Mouse (Mus musculus) embryonic facial prominence, embryonic 14.5 days (tissue): ENCODE data around the gene Mllt1. TPM values are rescaled to one million over a fixed set of nuclear protein-coding genes. Genes with fewer than 3 reads are reported as not detected.
A peak's percentile ranks its signal among the peaks of the same experiment; 100 is the strongest.

ENCODE experiments used
- ATAC-seq: fragments of 200-750 bp; cut with Nextera tagmentation; 2 replicates; pipeline ENCODE4 v1.8.0; 2017; ENCODE audit warnings: low read depth, moderate number of reproducible peaks, moderate TSS enrichment
- DNase-seq: peaks from one replicate; pipeline ENCODE4 v3.0.0-alpha.2; 2015; ENCODE audit warnings: low spot score
- H3K27ac ChIP-seq: fragments of 300-500 bp; sonication (generic); replicated peaks from 2 replicates; pipeline ENCODE4 v1.5.1; 2014; ENCODE audit warnings: low read depth, mild to moderate bottlenecking, low read length, moderate library complexity
- H3K27me3 ChIP-seq: fragments of 300-500 bp; sonication (generic); replicated peaks from 2 replicates; pipeline ENCODE4 v1.6.1; 2014; ENCODE audit warnings: low read length; ENCODE audit not compliant: control insufficient read depth, insufficient read depth
- H3K36me3 ChIP-seq: fragments of 300-500 bp; sonication (generic); 2 replicates; pipeline ENCODE4 v1.6.1; 2014; ENCODE audit warnings: low read length, mixed read lengths; ENCODE audit not compliant: control insufficient read depth, insufficient read depth
- H3K4me1 ChIP-seq: fragments of 300-500 bp; sonication (generic); 2 replicates; pipeline ENCODE4 v1.6.1; 2014; ENCODE audit warnings: antibody characterized with exemption, low read length; ENCODE audit not compliant: control insufficient read depth, insufficient read depth
- H3K4me2 ChIP-seq: fragments of 300-500 bp; sonication (generic); 2 replicates; pipeline ENCODE4 v1.6.1; 2014; ENCODE audit warnings: low read depth, mild to moderate bottlenecking, low read length, moderate library complexity, mixed read lengths
- H3K4me3 ChIP-seq: fragments of 300-500 bp; sonication (generic); 2 replicates; pipeline ENCODE4 v1.5.1; 2014; ENCODE audit warnings: low read depth, mild to moderate bottlenecking, low read length
- H3K9ac ChIP-seq: fragments of 300-500 bp; sonication (generic); 2 replicates; pipeline ENCODE4 v1.6.1; 2014; ENCODE audit warnings: low read depth, mild to moderate bottlenecking, low read length, moderate library complexity, mixed read lengths
- H3K9me3 ChIP-seq: fragments of 300-500 bp; sonication (generic); 2 replicates; pipeline ENCODE4 v1.6.1; 2016; ENCODE audit warnings: low read length; ENCODE audit not compliant: control insufficient read depth
- WGBS: fragments of 180-500 bp; shearing (Covaris S2); extraction: QIAGEN DNeasy Blood & Tissue Kit; methylation state at CpG from one replicate; pipeline ENCODE4 v1.1.7; 2014; 5-methylcytosine and 5-hydroxymethylcytosine counted together
- polyA plus RNA-seq: library from polyadenylated mRNA; unstranded; fragments of >200 nt; fragmentation: Nextera tagmentation; extraction: Ambion mirVana; gene quantifications from 2 replicates; pipeline ENCODE4 v1.2.1, GENCODE M21; 2014

Gene Mllt1
- polyA plus RNA-seq, 1 experiment from 2014 or later: 24.7 TPM

GRCm38 (mm10) chr17:56870287-56870953 is 64.8 kb downstream of the Mllt1 start:
- Histone ChIP-seq H3K4me1 (no peaks in the 10 kb centered on the region), H3K9me3 (peaks cover 11% of the 10 kb centered on the region), H3K36me3 (no peaks in the 10 kb centered on the region), H3K4me3 (no peak overlapping the region), H3K9ac (no peak overlapping the region), H3K27me3 (no peaks in the 10 kb centered on the region), H3K27ac (no peak overlapping the region), H3K4me2 (no peak overlapping the region)
- ATAC-seq (no peak), DNase-seq (no peak)
- WGBS: 73% methylated on average over 15 of the region's 15 CpGs

DNA sequence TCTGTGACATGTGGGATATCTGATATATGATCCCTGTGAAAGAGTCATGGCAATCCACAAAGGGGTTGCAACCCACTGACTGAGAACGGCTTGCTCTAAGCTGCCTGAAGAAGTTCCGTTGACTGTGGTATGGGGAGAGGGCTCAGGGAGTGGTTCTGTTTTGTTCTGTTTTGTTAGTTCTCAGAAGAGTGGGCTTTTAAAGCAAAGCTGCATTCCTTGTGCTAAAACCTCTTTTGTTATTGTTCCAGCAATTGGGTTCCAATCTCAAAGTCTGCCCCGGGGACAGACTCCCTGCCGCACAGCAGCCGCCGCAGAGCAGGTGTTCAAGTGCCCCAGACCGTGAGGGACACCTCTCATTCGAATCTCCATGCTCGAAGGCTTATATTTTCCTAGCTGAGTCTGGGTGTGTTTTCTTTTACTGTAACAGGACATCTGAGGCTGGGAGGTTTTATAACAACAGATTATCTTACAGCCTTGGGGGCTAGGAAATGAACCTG is 65.7 kb downstream of the Mllt1 start:
- ATAC-seq: no peak
- Histone ChIP-seq H3K4me2 (no peak overlapping the region), H3K9ac (no peak overlapping the region), H3K27me3 (no peaks in the 10 kb centered on the region), H3K27ac (no peak overlapping the region), H3K4me1 (no peaks in the 10 kb centered on the region), H3K4me3 (no peak overlapping the region), H3K9me3 (peaks cover 11% of the 10 kb centered on the region), H3K36me3 (no peaks in the 10 kb centered on the region)
- 46% methylated on average over 9 of the region's 9 CpGs for WGBS
- no peak for DNase-seq

GRCm38 (mm10) chr17:56866071-56866470 is 69.1 kb downstream of the Mllt1 start:
- DNase-seq (no peak), ATAC-seq (no peak)
- H3K27me3 ChIP-seq: no peaks in the 10 kb centered on the region
- no peak overlapping the region for H3K27ac ChIP-seq
- no peaks in the 10 kb centered on the region for H3K36me3 ChIP-seq
- no peak overlapping the region for H3K4me2 ChIP-seq
- H3K9me3 ChIP-seq: peaks cover 11% of the 10 kb centered on the region
- H3K4me1 ChIP-seq: no peaks in the 10 kb centered on the region
- WGBS: 76% methylated on average over 7 of the region's 7 CpGs
- no peak overlapping the region for H3K4me3 ChIP-seq
- H3K9ac ChIP-seq: no peak overlapping the region

GRCm38 (mm10) chr17:56861197-56861596 is 74.0 kb downstream of the Mllt1 start:
- H3K9ac ChIP-seq: no peak overlapping the region
- H3K4me3 ChIP-seq: no peak overlapping the region
- ATAC-seq (no peak), DNase-seq (no peak)
- no peaks in the 10 kb centered on the region for H3K4me1 ChIP-seq
- WGBS: 49% methylated on average over 3 of the region's 3 CpGs
- no peak overlapping the region for H3K4me2 ChIP-seq
- H3K9me3 ChIP-seq: no peaks in the 10 kb centered on the region
- H3K27me3 ChIP-seq: no peaks in the 10 kb centered on the region
- no peak overlapping the region for H3K27ac ChIP-seq
- no peaks in the 10 kb centered on the region for H3K36me3 ChIP-seq

- DNase-seq (peak; percentile 51), ATAC-seq (peak; percentile 48; the same call in 1 of the 2 replicates)
- Histone ChIP-seq H3K4me3 (no peak overlapping the region), H3K36me3 (no peaks in the 10 kb centered on the region), H3K9ac (no peak overlapping the region), H3K27me3 (no peaks in the 10 kb centered on the region), H3K27ac (no peak overlapping the region), H3K9me3 (no peaks in the 10 kb centered on the region), H3K4me1 (no peaks in the 10 kb centered on the region), H3K4me2 (no peak overlapping the region)
- 43% methylated on average over 7 of the region's 7 CpGs for WGBS
These were observed 76.3 kb downstream of the Mllt1 start for GRCm38 (mm10) chr17:56858922-56859321.

- Histone ChIP-seq H3K27me3 (no peaks in the 10 kb centered on the region), H3K9me3 (no peaks in the 10 kb centered on the region), H3K27ac (no peak overlapping the region), H3K36me3 (no peaks in the 10 kb centered on the region), H3K4me2 (no peak overlapping the region), H3K4me1 (no peaks in the 10 kb centered on the region), H3K4me3 (no peak overlapping the region), H3K9ac (no peak overlapping the region)
- 0 out of 2 replicates have a peak, but pooled peaks have one; percentile 26 for ATAC-seq
- peak; percentile 50 for DNase-seq
- WGBS: 49% methylated on average over 4 of the region's 4 CpGs
These were observed 77.0 kb downstream of the Mllt1 start for GRCm38 (mm10) chr17:56858216-56858615.

DNA sequence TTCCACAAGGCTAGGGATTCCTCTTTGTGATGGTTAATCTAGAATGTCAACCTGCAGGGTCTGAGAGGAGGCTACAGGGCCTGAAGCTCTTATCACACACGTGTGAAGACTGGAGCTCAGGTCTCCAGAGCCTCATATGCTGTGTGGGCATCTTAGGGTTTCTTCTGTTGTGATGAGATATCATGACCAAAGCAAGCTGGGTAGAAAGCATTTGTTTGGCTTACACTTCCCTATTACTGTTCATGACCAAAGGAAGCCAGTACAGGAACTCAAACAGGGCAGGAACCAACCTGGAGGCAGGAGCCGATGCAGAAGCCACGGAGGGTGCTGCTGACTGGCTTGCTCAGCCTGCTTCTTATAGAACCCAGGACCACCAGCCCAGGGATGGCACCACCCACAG is 79.8 kb downstream of the Mllt1 start:
- no peak overlapping the region for H3K27ac ChIP-seq
- WGBS: 80% methylated on average over 2 of the region's 3 CpGs
- H3K4me1 ChIP-seq: no peaks in the 10 kb centered on the region
- H3K4me3 ChIP-seq: no peak overlapping the region
- no peak for DNase-seq
- no peak overlapping the region for H3K4me2 ChIP-seq
- H3K9ac ChIP-seq: no peak overlapping the region
- ATAC-seq: no peak
- no peaks in the 10 kb centered on the region for H3K36me3 ChIP-seq
- no peaks in the 10 kb centered on the region for H3K27me3 ChIP-seq
- no peaks in the 10 kb centered on the region for H3K9me3 ChIP-seq

DNA sequence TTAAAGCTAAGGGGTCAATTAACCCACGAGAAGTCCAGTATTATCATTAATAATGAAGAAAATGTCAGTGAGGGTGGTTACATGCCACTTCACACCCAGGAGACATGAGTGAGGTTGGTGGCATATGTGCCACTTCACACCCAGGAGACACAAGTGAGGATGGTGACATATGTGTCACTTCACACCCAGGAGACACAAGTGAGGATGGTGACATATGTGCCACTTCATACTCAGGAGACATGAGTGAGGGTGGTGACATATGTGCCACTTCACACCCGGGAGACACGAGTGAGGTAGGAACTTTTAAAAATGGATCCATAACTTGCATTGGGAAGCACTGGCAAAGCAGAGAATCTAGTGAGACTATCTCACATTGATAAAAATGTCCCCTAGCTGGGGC is 84.0 kb downstream of the Mllt1 start:
- Histone ChIP-seq H3K27me3 (no peaks in the 10 kb centered on the region), H3K9ac (no peak overlapping the region), H3K4me3 (no peak overlapping the region), H3K36me3 (no peaks in the 10 kb centered on the region), H3K4me2 (no peak overlapping the region), H3K27ac (no peak overlapping the region), H3K9me3 (no peaks in the 10 kb centered on the region), H3K4me1 (no peaks in the 10 kb centered on the region)
- WGBS: 77% methylated on average over 3 of the region's 3 CpGs
- DNase-seq (no peak), ATAC-seq (no peak)

GRCm38 (mm10) chr17:56849710-56850109 is 85.5 kb downstream of the Mllt1 start:
- Histone ChIP-seq H3K4me3 (no peak overlapping the region), H3K27ac (no peak overlapping the region), H3K4me1 (no peaks in the 10 kb centered on the region), H3K9ac (no peak overlapping the region), H3K36me3 (no peaks in the 10 kb centered on the region), H3K9me3 (no peaks in the 10 kb centered on the region), H3K27me3 (no peaks in the 10 kb centered on the region), H3K4me2 (no peak overlapping the region)
- 85% methylated on average over 13 of the region's 13 CpGs for WGBS
- no peak for ATAC-seq
- DNase-seq: no peak
